Mouse (Mus musculus) embryonic fibroblast, embryonic 13.5 days (primary cell): ENCODE data around the gene Slc22a6. TPM values are rescaled to one million over a fixed set of nuclear protein-coding genes. Genes with fewer than 3 reads are reported as not detected.

Source experiments
- H3K27ac ChIP-seq: 2 replicates; pipeline ENCODE4 v1.5.1; 2012; ENCODE audit warnings: low read length, control low read depth, inconsistent platforms; ENCODE audit not compliant: insufficient read depth
- H3K4me1 ChIP-seq: 2 replicates; pipeline ENCODE4 v1.6.1; 2011; ENCODE audit warnings: low read length; ENCODE audit not compliant: control insufficient read depth, insufficient read depth
- H3K4me3 ChIP-seq: 2 replicates; pipeline ENCODE4 v1.5.1; 2011; ENCODE audit warnings: mild to moderate bottlenecking, control low read depth, low read length; ENCODE audit not compliant: insufficient read depth
- CTCF ChIP-seq: IDR thresholded peaks from 2 replicates; pipeline ENCODE4 v1.5.1; 2011; ENCODE audit warnings: mild to moderate bottlenecking, control low read depth, low read length, moderate library complexity, borderline replicate concordance; ENCODE audit not compliant: insufficient read depth
- POLR2A ChIP-seq: IDR thresholded peaks from 2 replicates; pipeline ENCODE4 v1.6.1; 2011; ENCODE audit warnings: low read depth, mild to moderate bottlenecking, control low read depth, low read length, moderate library complexity
- polyA plus RNA-seq: library from polyadenylated mRNA; stranded (reverse); fragments of >200 nt; gene quantifications from 2 replicates; pipeline ENCODE4 v1.2.4, GENCODE M21; 2011; ENCODE audit warnings: low read depth; ENCODE audit not compliant: missing spikeins, insufficient read length

Gene Slc22a6
- polyA plus RNA-seq, 1 experiment, result not detected

DNA sequence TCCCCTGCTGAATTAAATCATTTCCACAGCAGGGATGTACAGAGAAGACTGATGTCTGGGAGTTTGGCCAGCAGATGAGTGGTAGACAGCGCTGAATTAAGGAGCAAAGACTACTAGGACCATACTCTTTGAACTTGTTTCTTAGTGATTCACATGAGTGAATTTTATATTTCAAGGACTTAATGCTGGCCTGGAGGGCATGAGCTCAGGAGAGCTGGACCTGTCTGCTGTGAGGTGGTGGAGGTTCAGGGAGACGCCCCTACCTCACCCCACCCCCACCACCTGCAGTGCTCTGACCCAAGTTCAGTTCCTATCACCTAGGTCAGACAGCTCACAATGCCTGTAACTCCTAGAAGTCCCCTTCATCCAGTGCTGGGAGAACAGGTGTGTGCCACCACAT is 28.6 kb downstream of the Slc22a6 start:
- Histone ChIP-seq H3K4me1 (peaks cover 7% of the 10 kb centered on the region; the same call in 1 of the 2 replicates), H3K4me3 (no peak overlapping the region), H3K27ac (peak overlapping the region; percentile 74; the same call in 1 of the 2 replicates)
- TF ChIP-seq POLR2A (no peak), CTCF (no peak)

DNA sequence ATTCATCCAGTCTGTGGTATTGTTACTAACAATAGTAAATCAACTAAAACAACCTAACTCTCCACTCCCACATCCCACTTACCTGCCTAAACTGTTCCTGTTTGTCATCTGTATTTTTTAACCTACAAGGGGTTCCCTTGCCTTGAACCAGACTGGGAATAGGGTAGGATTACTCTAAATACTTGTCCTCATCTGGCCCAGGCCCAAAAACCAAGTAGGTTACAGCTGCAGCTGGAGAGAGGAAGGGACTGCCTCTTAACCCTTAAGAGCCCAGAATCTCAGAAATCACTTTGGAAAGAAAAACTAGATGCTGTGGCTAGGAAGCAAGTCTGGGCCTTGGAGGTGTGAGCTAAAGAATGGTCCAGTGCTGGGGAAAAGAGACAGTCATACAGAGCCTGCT is 38.0 kb downstream of the Slc22a6 start:
- no peak for TF ChIP-seq CTCF
- no peak for TF ChIP-seq POLR2A
- no peak overlapping the region for H3K27ac ChIP-seq
- no peaks in the 10 kb centered on the region for H3K4me1 ChIP-seq
- H3K4me3 ChIP-seq, result no peak overlapping the region

DNA sequence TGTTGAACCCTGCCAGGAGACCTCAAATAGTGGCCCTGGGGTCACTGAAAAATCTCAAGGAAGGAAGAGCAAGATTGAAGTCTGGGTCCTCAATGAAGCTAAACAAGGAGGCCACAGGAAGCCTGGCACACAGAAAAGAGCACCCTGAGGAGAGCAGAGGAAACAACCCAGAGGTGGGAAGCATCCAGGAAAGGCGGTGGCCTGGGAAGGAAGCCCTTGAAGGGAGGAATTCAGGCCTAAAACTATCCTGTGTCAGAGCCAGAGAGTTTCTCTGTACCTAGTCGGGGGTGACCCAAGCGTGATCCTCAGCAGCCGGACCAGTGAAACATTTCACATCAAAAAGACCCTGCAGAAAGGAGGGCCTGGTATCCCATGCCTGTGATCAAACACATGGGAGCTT is 38.5 kb downstream of the Slc22a6 start:
- H3K4me1 ChIP-seq, result no peaks in the 10 kb centered on the region
- no peak for TF ChIP-seq POLR2A
- no peak for TF ChIP-seq CTCF
- H3K27ac ChIP-seq, result no peak overlapping the region
- H3K4me3 ChIP-seq, result no peak overlapping the region

DNA sequence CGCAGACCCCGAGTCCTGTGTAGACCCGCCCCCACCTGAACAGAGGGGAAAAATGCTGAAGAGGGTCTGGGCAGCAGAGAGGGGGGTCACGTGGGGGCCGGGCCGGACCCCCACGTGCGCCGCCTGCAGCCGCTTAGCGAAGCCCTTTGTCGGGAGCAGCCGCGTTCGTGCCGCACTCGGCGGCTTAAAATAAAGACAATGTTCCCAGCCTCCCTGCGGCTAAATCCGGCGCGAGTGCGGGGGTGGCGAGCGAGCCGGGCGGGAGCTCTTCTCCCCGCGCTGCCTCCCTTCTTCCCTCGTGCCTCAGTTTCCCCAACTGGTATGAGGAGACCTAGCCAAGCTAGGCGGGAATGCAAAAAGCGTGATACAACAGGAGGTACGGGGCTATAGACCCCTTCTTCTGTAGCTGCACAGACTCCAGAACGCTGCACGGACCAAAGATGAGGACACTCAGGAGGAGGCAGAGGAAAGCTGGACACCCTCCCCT is 44.0 kb downstream of the Slc22a6 start:
- TF ChIP-seq CTCF (no peak), POLR2A (no peak)

DNA sequence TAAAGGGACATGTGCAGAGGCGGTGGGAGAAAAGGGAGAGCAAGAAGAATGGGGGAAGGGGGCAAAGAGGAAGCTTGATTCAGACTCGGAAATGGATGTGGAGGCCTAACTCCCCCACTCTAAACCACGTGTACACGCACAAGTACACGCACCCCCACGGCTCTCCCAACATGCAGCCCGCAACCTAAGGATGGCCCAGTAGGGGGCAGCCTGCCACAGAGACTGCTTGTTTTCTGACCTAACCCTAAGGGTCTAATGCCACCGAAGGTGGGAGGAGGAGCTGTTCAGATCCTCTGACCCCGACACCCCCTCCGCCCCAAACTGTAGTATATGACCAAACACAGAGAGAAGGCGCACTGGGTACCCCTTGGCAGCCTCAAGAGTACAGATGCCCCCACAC is 44.5 kb downstream of the Slc22a6 start:
- Histone ChIP-seq H3K27ac (no peak overlapping the region), H3K4me1 (no peaks in the 10 kb centered on the region), H3K4me3 (peak overlapping the region; percentile 41)
- TF ChIP-seq POLR2A (no peak), CTCF (peak; percentile 48; the same call in 1 of the 2 replicates)

More for the DNA sequence above, 44.0 kb downstream of the Slc22a6 start:
- Histone ChIP-seq H3K4me3 (peak overlapping the region; percentile 41), H3K4me1 (no peaks in the 10 kb centered on the region), H3K27ac (no peak overlapping the region)

DNA sequence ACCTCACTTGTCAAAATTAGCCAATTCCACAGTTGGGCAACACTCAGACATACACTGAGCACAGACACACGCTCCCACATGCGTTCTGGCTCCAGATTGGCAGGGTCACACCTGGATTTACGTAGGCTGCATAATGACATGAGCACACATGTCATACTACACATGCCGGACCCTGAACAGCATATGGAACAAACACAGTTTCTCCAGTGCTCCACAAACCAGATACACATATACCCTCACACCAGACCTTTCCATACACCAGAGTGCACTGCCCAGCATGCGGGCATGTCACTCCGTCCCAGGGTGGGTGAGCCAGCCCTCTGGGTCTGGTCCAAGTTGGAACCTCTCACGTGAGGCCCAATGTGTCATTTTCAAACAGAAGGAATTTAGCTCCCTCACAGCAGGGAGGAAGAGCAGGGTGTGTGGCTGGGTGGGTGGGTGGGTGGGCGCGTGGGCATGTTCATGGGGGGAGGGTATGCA is 45.6 kb downstream of the Slc22a6 start, which contains the start of gene Chrm1:
Chrm1 (plus strand) TSS at position 430 of the 480 bp plus-strand sequence.
- TF ChIP-seq POLR2A (no peak), CTCF (no peak)
- Histone ChIP-seq H3K4me3 (no peak within 1 kb of the TSS), H3K4me1 (no peaks in the 10 kb centered on the region), H3K27ac (no peak within 1 kb of the TSS)

DNA sequence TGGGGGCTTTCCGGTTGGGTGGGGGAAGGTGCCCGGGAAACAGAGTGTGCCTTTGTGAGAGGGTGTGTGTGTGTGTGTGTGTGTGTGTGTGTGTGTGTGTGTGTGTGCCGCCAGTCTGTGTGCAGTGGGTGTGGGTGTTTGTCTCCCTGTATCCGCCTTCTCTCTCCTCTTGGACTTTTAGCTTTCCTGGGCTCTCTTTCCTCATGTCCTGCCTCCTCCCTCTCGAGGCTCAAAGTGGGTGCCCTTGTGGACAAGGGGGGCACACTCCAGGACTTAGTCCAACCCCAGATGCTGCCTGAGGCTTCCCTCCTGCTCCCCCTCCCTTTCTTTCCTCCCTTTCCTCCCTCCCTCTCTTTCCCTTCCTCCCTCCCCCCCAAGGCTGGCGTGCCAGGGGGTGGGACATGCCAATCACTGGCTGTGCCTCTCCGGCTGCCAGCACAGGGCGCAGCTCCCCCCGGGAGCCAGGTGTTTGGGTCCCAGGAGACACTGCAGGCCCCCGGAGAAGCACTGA is 46.1 kb downstream of the Slc22a6 start:
- Histone ChIP-seq H3K4me3 (no peak overlapping the region), H3K27ac (no peak overlapping the region), H3K4me1 (no peaks in the 10 kb centered on the region)
- no peak for TF ChIP-seq POLR2A
- no peak for TF ChIP-seq CTCF

DNA sequence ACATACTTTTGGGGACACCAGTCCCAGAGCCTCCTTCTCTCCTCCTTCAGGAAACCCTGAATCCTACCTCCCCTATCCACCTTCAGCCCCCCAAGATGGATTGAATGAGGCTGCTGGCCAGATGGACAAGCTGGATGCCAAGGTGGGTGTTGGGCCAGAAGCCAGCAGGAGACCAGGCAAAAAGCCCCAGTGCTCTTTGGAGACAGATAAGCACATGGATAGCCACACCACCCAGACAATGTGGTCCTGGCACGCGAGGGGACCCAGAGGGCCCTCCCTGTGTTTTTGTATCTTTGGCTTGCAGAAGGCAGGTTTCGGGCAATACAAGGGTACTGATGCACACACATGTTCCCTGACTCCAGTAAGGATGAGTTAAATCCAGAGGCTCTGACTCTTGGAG is 47.0 kb downstream of the Slc22a6 start:
- TF ChIP-seq POLR2A (no peak), CTCF (no peak)
- no peak overlapping the region for H3K4me3 ChIP-seq
- no peak overlapping the region for H3K27ac ChIP-seq
- H3K4me1 ChIP-seq, result no peaks in the 10 kb centered on the region

DNA sequence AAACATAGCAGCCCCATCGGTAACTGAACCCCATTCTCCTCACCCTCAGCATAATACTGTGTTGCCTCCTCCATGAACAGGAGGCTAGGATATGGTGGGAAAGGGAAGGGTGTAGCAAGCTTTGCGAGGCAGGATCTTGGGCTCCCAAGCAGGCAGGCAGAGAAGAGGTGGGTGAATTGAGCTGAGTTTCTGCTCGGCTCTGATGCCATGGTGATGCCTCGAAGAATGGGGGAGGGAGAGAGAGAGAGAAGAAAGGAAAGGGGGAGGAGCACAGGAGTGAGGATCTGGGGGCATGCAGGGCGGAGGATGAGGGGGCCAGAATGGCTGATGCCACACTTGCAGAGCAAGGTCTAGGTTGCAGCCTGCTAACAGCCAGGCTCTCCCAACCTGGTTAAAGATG is 47.9 kb downstream of the Slc22a6 start:
- TF ChIP-seq POLR2A (no peak), CTCF (no peak)
- H3K27ac ChIP-seq, result no peak overlapping the region

DNA sequence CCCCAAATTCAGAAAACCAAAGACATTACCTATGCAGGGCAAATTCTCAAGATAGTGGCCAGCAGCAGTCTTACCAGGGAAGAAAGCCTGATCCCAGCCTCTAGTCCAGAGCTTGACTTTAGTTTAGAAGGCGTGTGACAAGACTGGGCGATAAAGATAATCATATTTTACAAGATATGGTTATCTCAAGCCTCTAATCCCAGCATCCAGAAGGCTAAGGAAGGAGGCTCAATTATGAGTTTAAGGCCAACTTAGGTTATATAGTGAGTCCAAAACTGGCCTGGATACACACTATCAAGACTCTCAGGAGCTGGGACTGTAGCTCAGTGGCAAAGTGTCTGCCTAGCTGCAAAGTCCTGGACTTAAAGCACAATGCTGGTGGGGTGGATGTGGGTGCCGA is 55.0 kb downstream of the Slc22a6 start:
- Histone ChIP-seq H3K4me3 (no peak overlapping the region), H3K4me1 (no peaks in the 10 kb centered on the region), H3K27ac (no peak overlapping the region)

More for the DNA sequence above, 47.9 kb downstream of the Slc22a6 start:
- no peak overlapping the region for H3K4me3 ChIP-seq
- H3K4me1 ChIP-seq, result no peaks in the 10 kb centered on the region

More for the DNA sequence above, 55.0 kb downstream of the Slc22a6 start:
- TF ChIP-seq CTCF, result no peak
- TF ChIP-seq POLR2A, result no peak
